Mouse (Mus musculus): ENCODE measurements around the gene Atp4a.

DNA sequence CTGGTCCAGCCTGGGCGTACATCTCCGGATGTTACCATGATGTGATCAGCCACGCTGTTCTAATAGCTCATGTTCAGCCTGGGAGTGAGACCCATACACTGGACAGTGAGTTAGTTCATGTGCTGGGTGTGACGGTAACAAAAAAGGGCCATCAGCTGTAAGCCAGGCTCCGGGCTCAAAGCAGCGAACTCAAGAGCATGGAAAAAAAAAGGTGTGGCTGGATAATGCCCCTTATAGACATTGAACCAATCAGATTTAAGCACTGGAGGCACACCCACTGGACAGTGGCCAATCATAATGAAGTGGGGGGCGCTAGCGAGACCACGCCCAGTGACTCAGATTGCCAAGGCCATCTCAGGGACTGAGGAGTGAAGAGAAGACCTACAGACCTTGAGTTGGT is 13.4 kb upstream of the Atp4a start, which contains the start of gene 2200002J24Rik:
- TF ChIP-seq POLR2A (IDR thresholded peaks at IDR 0.05; ENCODE audit: insufficient read length, low read depth) (no peak), MAX (IDR thresholded peaks at IDR 0.05; ENCODE audit: low read depth) (no peak), SRF (IDR thresholded peaks at IDR 0.05; ENCODE audit: control insufficient read depth, insufficient read length, low read depth) (no peak), REST (IDR thresholded peaks at IDR 0.05; ENCODE audit: insufficient read depth, insufficient read length) (no peak), E2F4 (IDR thresholded peaks at IDR 0.05; ENCODE audit: insufficient read depth) (no peak), MYOD1 (IDR thresholded peaks at IDR 0.05; ENCODE audit: control insufficient read depth in 1 of 3, insufficient read length in 2 of 3, low read depth in 2 of 3) (no peak), TCF12 (IDR thresholded peaks at IDR 0.05; ENCODE audit: insufficient read depth, poor library complexity, severe bottlenecking) (no peak), CEBPB (IDR thresholded peaks at IDR 0.05; ENCODE audit: insufficient read depth, poor library complexity, severe bottlenecking) (no peak)

Data from myocyte (in vitro differentiated cells).